Mouse (Mus musculus) lung, adult 2 months (tissue): ENCODE measurements at regions not wholly inside any gene's neighbourhood (a gene's known extent, or its start where the extent isn't known, plus 50 kb on each side); places are given as distances from the start of the nearest gene placed in this dataset.

ENCODE experiments used
- DNase-seq: peaks from one replicate; pipeline ENCODE4 v3.0.0; 2022
- H3K4me1 ChIP-seq: fragments of 200-500 bp; 2 replicates; pipeline ENCODE4 v1.6.1; 2011; ENCODE audit warnings: low read length; ENCODE audit not compliant: control insufficient read depth, insufficient read depth
- H3K4me3 ChIP-seq: fragments of 200-500 bp; replicated peaks from 2 replicates; pipeline ENCODE3; 2011; ENCODE audit warnings: low read depth, mild to moderate bottlenecking, control low read depth, low read length; ENCODE audit errors: extremely low read depth
- CTCF ChIP-seq: fragments of 200-500 bp; IDR thresholded peaks from 2 replicates; pipeline ENCODE4 v1.5.1; 2011; ENCODE audit warnings: mild to moderate bottlenecking, low read length, control low read depth; ENCODE audit not compliant: insufficient read depth
- POLR2A ChIP-seq: fragments of 200-500 bp; IDR thresholded peaks from 2 replicates; pipeline ENCODE4 v1.6.1; 2011; ENCODE audit warnings: low read depth, mild to moderate bottlenecking, control low read depth, low read length, borderline replicate concordance; ENCODE audit errors: extremely low read depth
- WGBS: fragments of 180-500 bp; shearing (Covaris S2); methylation state at CpG from one replicate; pipeline ENCODE4 v1.1.7; 2018; 5-methylcytosine and 5-hydroxymethylcytosine counted together

DNA sequence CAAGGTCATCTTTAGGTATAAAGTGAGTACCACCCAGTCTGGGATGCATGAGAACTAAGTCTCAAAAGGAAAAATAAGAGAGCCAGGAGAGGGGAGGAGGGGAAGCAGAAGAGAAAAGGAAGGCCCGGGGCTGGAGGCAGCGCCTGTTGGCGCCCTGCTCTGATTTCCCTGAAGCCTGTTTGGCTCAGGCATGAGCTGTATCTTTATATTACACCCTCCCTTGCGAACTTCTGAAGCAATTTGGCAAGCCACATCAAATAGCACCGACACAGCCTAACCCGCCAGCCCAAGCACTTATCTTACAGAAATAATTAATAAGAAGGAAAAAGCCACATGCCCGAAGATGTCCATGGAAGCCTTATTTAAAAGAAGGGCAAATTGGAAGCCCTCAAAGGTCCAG lies 129.5 kb downstream of the Vegfa start:
- Histone ChIP-seq H3K4me1 (no peaks in the 10 kb centered on the region), H3K4me3 (no peak overlapping the region)
- DNase-seq: no peak
- no peak for TF ChIP-seq CTCF
- TF ChIP-seq POLR2A: no peak
- WGBS: 89% methylated on average over 7 of the region's 7 CpGs

GRCm38 (mm10) chr17:45896922-45897302 lies 135.3 kb downstream of the Vegfa start:
- no peaks in the 10 kb centered on the region for H3K4me1 ChIP-seq
- no peak for DNase-seq
- H3K4me3 ChIP-seq: no peak overlapping the region
- TF ChIP-seq POLR2A: no peak
- TF ChIP-seq CTCF: peak; percentile 47; the same call in 1 of the 2 replicates
- 67% methylated on average over 4 of the region's 4 CpGs for WGBS

- Histone ChIP-seq H3K4me1 (no peaks in the 10 kb centered on the region), H3K4me3 (no peak overlapping the region)
- DNase-seq: no peak
- no peak for TF ChIP-seq POLR2A
- no peak for TF ChIP-seq CTCF
- 79% methylated on average over 12 of the region's 12 CpGs for WGBS
Observed at GRCm38 (mm10) chr17:45896142-45896921, 135.8 kb downstream of the Vegfa start.

GRCm38 (mm10) chr17:45894166-45894565 lies 138.0 kb downstream of the Vegfa start:
- no peaks in the 10 kb centered on the region for H3K4me1 ChIP-seq
- H3K4me3 ChIP-seq: no peak overlapping the region
- 84% methylated on average over 5 of the region's 5 CpGs for WGBS
- no peak for DNase-seq
- TF ChIP-seq POLR2A: no peak
- no peak for TF ChIP-seq CTCF

DNA sequence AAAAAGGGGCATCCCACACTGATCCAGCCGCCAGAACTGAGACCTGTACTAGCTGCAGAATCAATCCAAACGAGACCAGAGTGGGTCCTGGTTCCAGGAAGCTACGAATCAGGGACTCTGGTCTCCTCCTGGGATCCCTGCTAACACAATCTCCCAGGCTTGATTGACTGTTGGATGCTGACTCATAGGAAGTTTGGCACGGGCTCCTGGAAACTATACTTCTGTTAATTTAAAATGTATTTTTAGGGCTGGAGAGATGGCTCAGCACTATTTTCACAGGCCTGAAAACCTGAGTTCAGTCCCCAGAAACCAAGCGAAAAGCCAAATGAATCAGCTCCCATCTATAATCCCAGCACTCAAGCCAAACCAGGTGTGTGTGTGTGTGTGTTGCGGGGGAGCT lies 138.5 kb downstream of the Vegfa start:
- DNase-seq: no peak
- WGBS: 65% methylated on average over 6 of the region's 6 CpGs
- Histone ChIP-seq H3K4me1 (no peaks in the 10 kb centered on the region), H3K4me3 (no peak overlapping the region)
- TF ChIP-seq CTCF (no peak), POLR2A (no peak)

GRCm38 (mm10) chr17:45893094-45893493 lies 139.1 kb downstream of the Vegfa start:
- TF ChIP-seq POLR2A (no peak), CTCF (no peak)
- Histone ChIP-seq H3K4me1 (no peaks in the 10 kb centered on the region), H3K4me3 (no peak overlapping the region)
- WGBS: 78% methylated on average over 7 of the region's 7 CpGs
- DNase-seq: no peak

DNA sequence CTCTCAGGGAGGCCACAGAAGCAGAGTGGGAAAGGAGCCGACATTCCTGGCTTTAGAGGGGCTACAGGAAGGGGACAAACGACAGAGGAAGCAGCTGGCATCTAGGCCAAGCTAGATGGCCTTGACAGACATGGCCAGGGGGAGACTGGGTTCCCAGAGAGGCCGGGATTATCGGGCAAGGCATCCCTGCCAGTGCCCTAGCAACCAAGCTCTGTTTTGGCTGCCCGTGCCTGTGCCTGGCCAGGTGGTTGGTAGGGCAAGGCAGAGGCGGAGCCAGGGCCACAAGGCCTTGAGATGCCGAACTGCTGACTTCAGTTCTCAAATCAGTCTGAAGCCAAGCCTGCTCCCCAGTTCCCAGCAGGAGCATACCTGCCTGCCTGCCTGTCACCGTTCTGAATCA lies 142.7 kb downstream of the Vegfa start:
- WGBS: 42% methylated on average over 8 of the region's 8 CpGs
- DNase-seq: peak; percentile 52
- no peak overlapping the region for H3K4me3 ChIP-seq
- TF ChIP-seq POLR2A: no peak
- no peak for TF ChIP-seq CTCF
- peaks cover 3% of the 10 kb centered on the region; the same call in 1 of the 2 replicates for H3K4me1 ChIP-seq

DNA sequence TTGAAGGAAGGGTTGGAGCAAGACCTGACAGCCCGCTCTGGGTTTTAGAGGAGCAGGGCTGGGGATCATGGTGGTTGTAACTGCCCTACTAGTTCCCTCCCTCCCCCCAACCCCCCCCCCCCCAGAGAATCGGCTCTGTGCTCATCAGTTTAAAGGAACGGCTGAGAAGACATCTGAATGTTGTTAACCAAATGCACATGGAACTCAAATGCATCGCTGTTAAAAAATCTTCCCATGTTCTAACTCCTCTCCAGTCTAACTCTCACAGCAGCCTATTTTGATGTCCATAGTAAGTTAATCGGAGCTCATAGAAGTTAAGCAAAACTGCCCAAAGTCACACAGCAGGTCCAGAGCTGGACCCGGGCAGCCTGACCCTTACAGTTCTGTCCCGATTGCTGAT lies 143.1 kb downstream of the Vegfa start:
- Histone ChIP-seq H3K4me3 (no peak overlapping the region), H3K4me1 (peaks cover 3% of the 10 kb centered on the region; the same call in 1 of the 2 replicates)
- WGBS: 48% methylated on average over 7 of the region's 7 CpGs
- no peak for DNase-seq
- TF ChIP-seq POLR2A: no peak
- no peak for TF ChIP-seq CTCF

GRCm38 (mm10) chr17:45886420-45887049 lies 145.6 kb downstream of the Vegfa start:
- WGBS: 12% methylated on average over 17 of the region's 17 CpGs
- Histone ChIP-seq H3K4me3 (no peak overlapping the region), H3K4me1 (peaks cover 3% of the 10 kb centered on the region; the same call in 1 of the 2 replicates)
- TF ChIP-seq POLR2A: no peak
- no peak for TF ChIP-seq CTCF
- peak; percentile 64 for DNase-seq
